In the genomic region with DNA sequence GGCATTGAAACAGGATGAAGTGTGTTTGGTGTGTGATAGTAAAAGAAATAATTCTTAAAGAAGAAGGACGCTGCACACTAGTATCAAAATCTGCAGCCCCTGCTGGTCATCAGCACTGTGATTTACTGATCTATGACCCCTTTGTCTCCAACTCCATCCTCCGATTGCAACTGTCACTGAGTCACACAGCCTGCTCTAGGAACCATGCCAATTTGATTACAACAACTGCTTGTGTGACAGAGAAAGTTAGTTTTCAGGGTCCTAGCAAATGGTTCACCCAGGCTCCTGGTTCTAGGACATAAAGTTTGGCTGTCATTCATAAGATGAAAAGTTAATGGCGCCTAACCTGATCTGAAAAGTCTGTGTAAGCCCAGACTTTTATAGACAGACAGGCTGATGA, we compare ENCODE assay signal across 18 mouse cellular contexts. TPM values are rescaled to one million over a fixed set of nuclear protein-coding genes. Genes with fewer than 3 reads are reported as not detected.
DNase-seq lines count a peak whose midpoint lies in the region; ATAC-seq and TF ChIP-seq lines count a peak whose summit lies in the region.
"Had no signal": no experiment of that assay in that cellular context is flagged by ENCODE, and none has a peak within 500 bp of the region (broad histone marks: within the 10 kb centered on the region; RNA-seq: fewer than 3 reads in every experiment).

No protein-coding gene starts in this region.

- no peak overlapping the region for H3K4me3 ChIP-seq in layer of hippocampus, adult 2 months
- no peak overlapping the region for H3K4me3 ChIP-seq in lung, postnatal 0 days (ENCODE audit: low read depth, low read length)
- H3K4me3 ChIP-seq in lung, adult 2 months (replicated peaks; ENCODE audit: extremely low read depth, low read depth, low read length) = no peak overlapping the region
- no peak overlapping the region for H3K4me3 ChIP-seq in kidney, embryonic 16.5 days (ENCODE audit: low read length)
- H3K4me3 ChIP-seq: liver, embryonic 13.5 days had no signal

- no peaks in the 10 kb centered on the region for H3K27me3 ChIP-seq in lung, postnatal 0 days (replicated peaks; ENCODE audit: insufficient read depth, low read length)
- no peaks in the 10 kb centered on the region for H3K27me3 ChIP-seq in kidney, embryonic 16.5 days (ENCODE audit: insufficient read depth, low read length)
- H3K27me3 ChIP-seq: liver, embryonic 13.5 days had no signal

- H3K27ac ChIP-seq in layer of hippocampus, adult 2 months = peak overlapping the region; percentile 72
- no peak overlapping the region for H3K27ac ChIP-seq in lung, postnatal 0 days (ENCODE audit: low read length)
- H3K27ac ChIP-seq in kidney, embryonic 16.5 days (ENCODE audit: low read length) = no peak overlapping the region
- H3K27ac ChIP-seq: liver, embryonic 13.5 days had no signal

- no peaks in the 10 kb centered on the region for H3K9me3 ChIP-seq in lung, postnatal 0 days (ENCODE audit: low read length)
- H3K9me3 ChIP-seq in kidney, embryonic 16.5 days (ENCODE audit: low read length) = no peaks in the 10 kb centered on the region
- H3K9me3 ChIP-seq: liver, embryonic 13.5 days had no signal

- ATAC-seq in lung, postnatal 0 days = no peak
- ATAC-seq in megakaryocyte-erythroid progenitor cell, adult 5-6 weeks (replicated peaks; ENCODE audit: low FRiP score, low TSS enrichment, poor library complexity, severe bottlenecking) = no peak
- ATAC-seq in kidney, embryonic 16.5 days (ENCODE audit: low FRiP score, low TSS enrichment) = no peak
- ATAC-seq: activated CD4-positive, CD25-positive, alpha-beta regulatory T cell, adult 4 months; forebrain, postnatal 0 days; hindbrain, embryonic 16.5 days had no signal

- no peak for TF ChIP-seq POLR2A in lung, adult 2 months (IDR thresholded peaks at IDR 0.05; ENCODE audit: borderline replicate concordance, extremely low read depth, low read depth, low read length)

- 44% methylated on average over 3 of the region's 3 CpGs for WGBS in lung, postnatal 0 days
- WGBS in lung, adult 2 months = 62% methylated on average over 3 of the region's 3 CpGs
- 39% methylated on average over 3 of the region's 3 CpGs for WGBS in kidney, embryonic 16.5 days

- peak; percentile 40 for TF ChIP-seq CTCF in layer of hippocampus, adult 2 months (conservative IDR thresholded peaks at IDR 0.05)
- TF ChIP-seq CTCF in lung, postnatal 0 days (IDR thresholded peaks at IDR 0.05) = peak; percentile 13; the same call in 1 of the 2 replicates
- no peak for TF ChIP-seq CTCF in lung, adult 2 months (IDR thresholded peaks at IDR 0.05; ENCODE audit: insufficient read depth, low read length)

- H3K9ac ChIP-seq in lung, postnatal 0 days (replicated peaks; ENCODE audit: low read depth) = no peak overlapping the region
- H3K9ac ChIP-seq in kidney, embryonic 16.5 days (replicated peaks; ENCODE audit: low read length) = no peak overlapping the region
- H3K9ac ChIP-seq: forebrain, postnatal 0 days; liver, embryonic 13.5 days had no signal

- no peak overlapping the region for H3K4me2 ChIP-seq in lung, postnatal 0 days (replicated peaks; ENCODE audit: low read depth, low read length)
- H3K4me2 ChIP-seq in kidney, embryonic 16.5 days (replicated peaks; ENCODE audit: low read depth, low read length) = no peak overlapping the region
- H3K4me2 ChIP-seq: liver, embryonic 13.5 days had no signal

- H3K36me3 ChIP-seq in lung, postnatal 0 days (ENCODE audit: insufficient read depth, low read length) = no peaks in the 10 kb centered on the region
- H3K36me3 ChIP-seq in kidney, embryonic 16.5 days (ENCODE audit: insufficient read depth, low read length) = no peaks in the 10 kb centered on the region
- H3K36me3 ChIP-seq: liver, embryonic 13.5 days had no signal

- no peak; the same call in 1 of the 2 replicates for TF ChIP-seq EP300 in lung, postnatal 0 days (IDR thresholded peaks at IDR 0.05)

- peak; percentile 14 to 44 for DNase-seq in layer of hippocampus, adult 2 months (ENCODE audit: low spot score in 2 of 2)
- DNase-seq in layer of hippocampus, postnatal 14 days (ENCODE audit: low spot score in 2 of 2) = no peak
- peak; percentile 45 for DNase-seq in lung, postnatal 0 days (ENCODE audit: low spot score)
- no peak for DNase-seq in lung, adult 2 months
- peak; percentile 46 for DNase-seq in adrenal gland, postnatal 10 days
- DNase-seq: cerebellum, postnatal 14 days; forebrain, postnatal 0 days; gastrocnemius, postnatal 10 days; heart, postnatal 36 days; kidney, adult 18-20 months; kidney, postnatal 36 days; liver, embryonic 13.5 days; midbrain, embryonic 14.5 days; right cerebral cortex, postnatal 14 days had no signal

- H3K4me1 ChIP-seq in lung, postnatal 0 days (ENCODE audit: insufficient read depth, low read depth, low read length) = peaks cover 3% of the 10 kb centered on the region; the same call in 1 of the 2 replicates
- peaks cover 7% of the 10 kb centered on the region; the same call in 1 of the 2 replicates for H3K4me1 ChIP-seq in lung, adult 2 months (ENCODE audit: control insufficient read depth, insufficient read depth, low read length)
- H3K4me1 ChIP-seq in kidney, embryonic 16.5 days (ENCODE audit: insufficient read depth, low read length) = peaks cover 26% of the 10 kb centered on the region

RNA-seq across cellular contexts. Expression of a gene that starts 25.7 kb away (rescaled TPM):
- total RNA-seq in layer of hippocampus, adult 2 months (2021) = 10 to 100 TPM; 97.0 to 97.4 TPM
- 10 to 100 TPM; 73.6 to 81.9 TPM for total RNA-seq in layer of hippocampus, postnatal 14 days (2021)
- 12.5 and 17.3 TPM in 2 replicates for polyA plus RNA-seq in lung, postnatal 0 days (2015; fragmentation: Nextera tagmentation; extraction: Ambion mirVana)
- 7.4 and 8.4 TPM in 2 replicates for polyA plus RNA-seq in lung, adult 2 months (2012; rRNA removed)
- total RNA-seq in adrenal gland, postnatal 10 days (2021) = 10 to 100 TPM; 54.5 to 67.9 TPM
- 17.9 and 23.3 TPM in 2 replicates for total RNA-seq in megakaryocyte-erythroid progenitor cell, adult 5-6 weeks (2014; fragmentation: Nextera tagmentation)
- total RNA-seq in megakaryocyte-erythroid progenitor cell, adult 5-6 weeks (2017) = 25.8 and 43.1 TPM in 2 replicates
- polyA plus RNA-seq in kidney, embryonic 16.5 days (2015; fragmentation: Nextera tagmentation; extraction: Ambion mirVana) = 7.6 and 7.7 TPM in 2 replicates

Comparison
In these comparisons a context has a peak if more than half of its experiments do, and no peak if none do; other contexts are left out.
1. DNase-seq: peak in layer of hippocampus, adult 2 months (2 of 2), lung, postnatal 0 days (single experiment) and adrenal gland, postnatal 10 days (single experiment); none in layer of hippocampus, postnatal 14 days (0 of 2) and lung, adult 2 months (single experiment).